Comparison of ENCODE assay signal across 23 mouse cellular contexts in the genomic region with DNA sequence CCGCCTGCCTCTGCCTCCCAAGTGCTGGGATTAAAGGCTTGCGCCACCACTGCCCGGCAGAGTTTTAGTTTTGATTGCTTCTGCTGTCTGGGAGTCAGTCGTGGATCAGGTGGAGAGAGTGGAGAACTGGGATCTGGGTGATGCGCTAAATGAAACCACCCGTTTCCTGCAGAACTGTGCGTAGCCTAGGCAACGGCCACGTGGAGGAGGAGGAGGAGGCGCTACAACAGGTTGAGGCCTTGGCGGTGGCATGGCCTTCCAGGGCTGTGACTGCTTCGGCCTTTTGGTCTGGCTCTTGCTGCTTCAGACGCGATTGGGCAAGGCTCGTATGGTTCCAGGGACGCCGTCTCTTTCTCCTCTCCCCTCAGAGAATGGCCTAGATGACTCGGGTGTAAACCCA. TPM values are rescaled to one million over a fixed set of nuclear protein-coding genes. Genes with fewer than 3 reads are reported as not detected.
A peak's percentile ranks its signal among the peaks of the same experiment; 100 is the strongest.
DNase-seq lines count a peak whose midpoint lies in the region; ATAC-seq and TF ChIP-seq lines count a peak whose summit lies in the region.
"Had no signal": no experiment of that assay in that cellular context is flagged by ENCODE, and none has a peak within 500 bp of the region (broad histone marks: within the 10 kb centered on the region; RNA-seq: fewer than 3 reads in every experiment).

Gene Prss44 (plus strand): TSS at position 206 of the 400 bp plus-strand sequence.

- H3K27me3 ChIP-seq in testis, adult 2 months (ENCODE audit: control insufficient read depth, insufficient read depth, low read length) = no peaks in the 10 kb centered on the region; the same call in 1 of the 2 replicates
- no peaks in the 10 kb centered on the region for H3K27me3 ChIP-seq in embryonic facial prominence, embryonic 11.5 days (ENCODE audit: control insufficient read depth, insufficient read depth, low read length)
- H3K27me3 ChIP-seq: intestine, embryonic 15.5 days; Patski had no signal

- H3K4me2 ChIP-seq in embryonic facial prominence, embryonic 11.5 days (ENCODE audit: low read depth, low read length) = no peak within 1 kb of the TSS
- H3K4me2 ChIP-seq: heart, embryonic 13.5 days; hindbrain, embryonic 13.5 days; intestine, embryonic 15.5 days had no signal

- 65% methylated on average over 18 of the region's 18 CpGs for WGBS in embryonic facial prominence, embryonic 11.5 days

- H3K9ac ChIP-seq in embryonic facial prominence, embryonic 11.5 days (replicated peaks; ENCODE audit: low read length) = no peak within 1 kb of the TSS
- H3K9ac ChIP-seq: heart, embryonic 13.5 days; hindbrain, embryonic 13.5 days; intestine, embryonic 15.5 days had no signal

- TF ChIP-seq CTCF in testis, adult 2 months (IDR thresholded peaks at IDR 0.05; ENCODE audit: control insufficient read depth, insufficient read depth, insufficient replicate concordance, low read depth, low read length) = no peak

- H3K4me3 ChIP-seq in testis, adult 2 months (ENCODE audit: control insufficient read depth, low read depth, low read length) = peak within 1 kb of the TSS; percentile 95
- no peak within 1 kb of the TSS for H3K4me3 ChIP-seq in embryonic facial prominence, embryonic 11.5 days (ENCODE audit: low read depth, low read length)
- H3K4me3 ChIP-seq: forebrain, embryonic 10.5 days; gastrocnemius, adult 2 months; heart, embryonic 13.5 days; hindbrain, embryonic 13.5 days; intestine, embryonic 15.5 days had no signal

- peak; percentile 74; the same call in 1 of the 2 replicates for TF ChIP-seq POLR2A in testis, adult 2 months (IDR thresholded peaks at IDR 0.05; ENCODE audit: control insufficient read depth, low read depth, low read length)

- peak within 1 kb of the TSS; percentile 95 for H3K27ac ChIP-seq in testis, adult 2 months (ENCODE audit: control insufficient read depth, insufficient read depth, low read depth, low read length)
- H3K27ac ChIP-seq in embryonic facial prominence, embryonic 11.5 days (replicated peaks; ENCODE audit: low read depth, low read length) = no peak within 1 kb of the TSS
- H3K27ac ChIP-seq: forebrain, embryonic 10.5 days; gastrocnemius, adult 2 months; heart, embryonic 13.5 days; hindbrain, embryonic 13.5 days; intestine, embryonic 15.5 days had no signal

- no peaks in the 10 kb centered on the region for H3K9me3 ChIP-seq in embryonic facial prominence, embryonic 11.5 days (replicated peaks; ENCODE audit: control insufficient read depth, low read length)
- H3K9me3 ChIP-seq: forebrain, embryonic 10.5 days; heart, embryonic 13.5 days; hindbrain, embryonic 13.5 days; intestine, embryonic 15.5 days had no signal

- no peak for ATAC-seq in embryonic facial prominence, embryonic 11.5 days (replicated peaks; ENCODE audit: insufficient number of reproducible peaks, low FRiP score, low TSS enrichment, low read depth)
- ATAC-seq: forebrain, embryonic 14.5 days; intestine, embryonic 15.5 days; Patski had no signal

- peaks cover 6% of the 10 kb centered on the region; the same call in 1 of the 2 replicates for H3K4me1 ChIP-seq in testis, adult 2 months (ENCODE audit: control insufficient read depth, insufficient read depth, low read length)
- H3K4me1 ChIP-seq in embryonic facial prominence, embryonic 11.5 days (ENCODE audit: control insufficient read depth, insufficient read depth, low read length) = no peaks in the 10 kb centered on the region
- H3K4me1 ChIP-seq: forebrain, embryonic 10.5 days; heart, embryonic 13.5 days; hindbrain, embryonic 13.5 days; intestine, embryonic 15.5 days had no signal

- H3K36me3 ChIP-seq in testis, adult 2 months (ENCODE audit: control insufficient read depth, insufficient read depth, low read length) = no peaks in the 10 kb centered on the region
- no peaks in the 10 kb centered on the region for H3K36me3 ChIP-seq in embryonic facial prominence, embryonic 11.5 days (replicated peaks; ENCODE audit: control insufficient read depth, insufficient read depth, low read depth, low read length)
- H3K36me3 ChIP-seq: forebrain, embryonic 10.5 days; heart, embryonic 13.5 days; hindbrain, embryonic 13.5 days; intestine, embryonic 15.5 days had no signal

- DNase-seq in testis, postnatal 10 days (ENCODE audit: low spot score) = no peak
- peak; percentile 80 for DNase-seq in R1 (ENCODE audit: low read depth, low spot score)
- DNase-seq in embryonic facial prominence, embryonic 11.5 days (ENCODE audit: low spot score) = peak; percentile 13
- no peak for DNase-seq in cerebellum, adult 9-11 months
- no peak for DNase-seq in spleen, adult 18-20 months
- no peak for DNase-seq in cerebellum, adult 11-12 months
- DNase-seq: adrenal gland, adult 8-10 months; cerebellum, adult 2 months; cerebellum, postnatal 14 days; gastrocnemius, adult 2 months; gastrocnemius, postnatal 25 days; heart, adult 11 months; heart, postnatal 4 days; kidney, adult 18-20 months had no signal

RNA-seq across cellular contexts. Expression of gene Prss44, which starts in this region (rescaled TPM):
- 28.9 and 30.6 TPM in 2 replicates for polyA plus RNA-seq in testis, adult 2 months (2012; rRNA removed)
- not detected in 2 replicates for polyA plus RNA-seq in embryonic facial prominence, embryonic 11.5 days (2014; fragmentation: Nextera tagmentation; extraction: Ambion mirVana)
- polyA plus RNA-seq: cerebellum, adult 2 months; embryonic facial prominence, embryonic 14.5 days; forebrain, embryonic 10.5 days; forebrain, embryonic 14.5 days; heart, embryonic 13.5 days; heart, postnatal 0 days; hindbrain, embryonic 13.5 days; intestine, embryonic 15.5 days; Patski had no signal

Comparison
In these comparisons a context has a peak if more than half of its experiments do, and no peak if none do; other contexts are left out.
1. RNA of gene Prss44 (polyA plus RNA-seq): 28.9 to 30.6 TPM in testis, adult 2 months; not detected in embryonic facial prominence, embryonic 11.5 days; every median in the first group is over 10 times any median in the second.
2. Peak in DNase-seq in embryonic facial prominence, embryonic 11.5 days; RNA of the gene not detected or under 1 TPM.